Mouse (Mus musculus): ENCODE measurements around the gene Actr6. TPM values are rescaled to one million over a fixed set of nuclear protein-coding genes. Genes with fewer than 3 reads are reported as not detected.
"Not testable (repeated sequence)": the region's sequence is repeated elsewhere in the genome, so short reads cannot be mapped to it uniquely, and the experiment has no call there.

The Actr6 gene
- polyA plus RNA-seq, 1 experiment from 2014 or later, result 26.8 TPM

GRCm38 (mm10) chr10:89696270-89696669 lies 35.8 kb downstream of the Actr6 start:
- 53% methylated on average over 2 of the region's 2 CpGs for WGBS

GRCm38 (mm10) chr10:89695194-89695911 lies 36.7 kb downstream of the Actr6 start:
- no peak for ATAC-seq (replicated peaks; ENCODE audit: insufficient number of reproducible peaks, insufficient read depth, low FRiP score, low read depth)
- H3K4me3 ChIP-seq, result no peak overlapping the region
- no peak overlapping the region for H3K9ac ChIP-seq
- H3K27ac ChIP-seq, result no peak overlapping the region
- H3K9me3 ChIP-seq (replicated peaks), result no peaks in the 10 kb centered on the region
- H3K4me1 ChIP-seq (replicated peaks), result no peaks in the 10 kb centered on the region
- H3K4me2 ChIP-seq, result no peak overlapping the region; the same call in 1 of the 2 replicates
- H3K36me3 ChIP-seq, result no peaks in the 10 kb centered on the region
- 66% methylated on average over 20 of the region's 20 CpGs for whole genome bisulfite sequencing
- H3K27me3 ChIP-seq, result no peaks in the 10 kb centered on the region

More at GRCm38 (mm10) chr10:89696270-89696669, 35.8 kb downstream of the Actr6 start:
- not testable (repeated sequence) for H3K9me3 ChIP-seq (replicated peaks); H3K4me1 ChIP-seq (replicated peaks); H3K4me3 ChIP-seq; H3K27ac ChIP-seq; H3K36me3 ChIP-seq; H3K27me3 ChIP-seq; H3K4me2 ChIP-seq; ATAC-seq (replicated peaks; ENCODE audit: insufficient number of reproducible peaks, insufficient read depth, low FRiP score, low read depth); H3K9ac ChIP-seq

GRCm38 (mm10) chr10:89690021-89690420 lies 42.1 kb downstream of the Actr6 start:
- Histone ChIP-seq H3K4me3 (no peak overlapping the region), H3K9me3 (replicated peaks) (no peaks in the 10 kb centered on the region), H3K27ac (no peak overlapping the region), H3K36me3 (no peaks in the 10 kb centered on the region), H3K4me1 (replicated peaks) (peaks cover 7% of the 10 kb centered on the region), H3K27me3 (no peaks in the 10 kb centered on the region), H3K9ac (no peak overlapping the region), H3K4me2 (no peak overlapping the region)
- no peak for ATAC-seq (replicated peaks; ENCODE audit: insufficient number of reproducible peaks, insufficient read depth, low FRiP score, low read depth)
- 53% methylated on average over 8 of the region's 8 CpGs for WGBS

- WGBS, result 75% methylated on average over 2 of the region's 2 CpGs
- no peak for ATAC-seq (replicated peaks; ENCODE audit: insufficient number of reproducible peaks, insufficient read depth, low FRiP score, low read depth)
- no peak overlapping the region for H3K27ac ChIP-seq
Observed at GRCm38 (mm10) chr10:89687455-89687854, 44.6 kb downstream of the Actr6 start.

GRCm38 (mm10) chr10:89686139-89686808 lies 45.8 kb downstream of the Actr6 start, which contains the start of gene Scyl2:
Gene Scyl2 (minus strand): TSS chr10:89686285.
- peak within 1 kb of the TSS; percentile 88 for H3K4me3 ChIP-seq
- ATAC-seq (replicated peaks; ENCODE audit: insufficient number of reproducible peaks, insufficient read depth, low FRiP score, low read depth), result peak; percentile 98
- peak within 1 kb of the TSS; percentile 85 for H3K9ac ChIP-seq
- 4% methylated on average over 29 of the region's 31 CpGs for WGBS
- peak within 1 kb of the TSS; percentile 61 for H3K27ac ChIP-seq
- no peaks in the 10 kb centered on the region for H3K27me3 ChIP-seq
- H3K9me3 ChIP-seq (replicated peaks), result no peaks in the 10 kb centered on the region
- peaks cover 9% of the 10 kb centered on the region for H3K4me1 ChIP-seq (replicated peaks)
- H3K36me3 ChIP-seq, result no peaks in the 10 kb centered on the region
- H3K4me2 ChIP-seq, result peak within 1 kb of the TSS; percentile 78

More at GRCm38 (mm10) chr10:89687455-89687854, 44.6 kb downstream of the Actr6 start:
- H3K36me3 ChIP-seq, result no peaks in the 10 kb centered on the region
- no peaks in the 10 kb centered on the region for H3K27me3 ChIP-seq
- no peak overlapping the region for H3K4me2 ChIP-seq
- no peaks in the 10 kb centered on the region for H3K9me3 ChIP-seq (replicated peaks)
- H3K4me3 ChIP-seq, result no peak overlapping the region
- no peak overlapping the region for H3K9ac ChIP-seq
- peaks cover 9% of the 10 kb centered on the region for H3K4me1 ChIP-seq (replicated peaks)

DNA sequence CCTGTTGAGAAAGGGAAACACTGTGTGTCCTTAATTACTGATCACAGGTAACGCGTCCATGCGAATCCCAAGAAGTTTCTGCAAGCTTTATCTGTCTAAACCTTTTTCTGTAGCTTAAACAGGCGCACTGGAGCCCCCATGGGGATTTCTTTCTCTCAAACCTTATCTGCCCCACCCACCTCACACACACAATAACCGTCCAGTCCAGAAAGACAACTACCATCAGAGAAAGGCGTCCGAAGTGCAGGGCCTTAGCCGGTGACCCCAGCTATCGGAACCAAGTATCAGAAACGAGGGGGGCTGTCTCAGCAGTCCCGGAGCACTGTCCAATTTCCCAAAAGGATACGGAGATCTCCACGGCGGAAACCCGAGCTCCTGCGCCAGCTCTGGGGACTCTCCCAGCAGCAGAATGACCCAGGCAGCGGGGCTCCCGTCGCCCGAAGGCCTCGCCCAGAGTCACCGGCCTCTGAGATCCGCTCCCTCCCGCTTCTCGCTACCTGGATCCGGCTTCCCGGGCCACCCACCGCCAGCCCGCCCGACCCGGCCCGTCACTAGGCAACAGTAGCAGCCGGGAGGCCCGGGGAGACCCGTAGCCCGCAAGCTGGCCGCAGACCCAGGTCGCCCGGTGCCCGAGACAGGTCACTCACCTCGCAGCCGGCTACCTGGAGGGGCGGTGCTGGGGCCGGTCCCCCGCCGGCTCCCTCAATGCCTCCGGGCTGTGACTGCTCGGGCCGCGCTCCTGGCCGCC lies 46.5 kb downstream of the Actr6 start:
- peak overlapping the region; percentile 78 for H3K4me2 ChIP-seq
- peaks cover 9% of the 10 kb centered on the region for H3K4me1 ChIP-seq (replicated peaks)
- H3K36me3 ChIP-seq, result no peaks in the 10 kb centered on the region
- no peaks in the 10 kb centered on the region for H3K9me3 ChIP-seq (replicated peaks)
- no peak; the same call in none of the 2 replicates for ATAC-seq (replicated peaks; ENCODE audit: insufficient number of reproducible peaks, insufficient read depth, low FRiP score, low read depth)
- H3K9ac ChIP-seq, result peak overlapping the region; percentile 85
- WGBS, result under 1% methylated on average over 51 of the region's 51 CpGs
- no peaks in the 10 kb centered on the region for H3K27me3 ChIP-seq
- peak overlapping the region; percentile 88 for H3K4me3 ChIP-seq
- H3K27ac ChIP-seq, result peak overlapping the region; percentile 61

DNA sequence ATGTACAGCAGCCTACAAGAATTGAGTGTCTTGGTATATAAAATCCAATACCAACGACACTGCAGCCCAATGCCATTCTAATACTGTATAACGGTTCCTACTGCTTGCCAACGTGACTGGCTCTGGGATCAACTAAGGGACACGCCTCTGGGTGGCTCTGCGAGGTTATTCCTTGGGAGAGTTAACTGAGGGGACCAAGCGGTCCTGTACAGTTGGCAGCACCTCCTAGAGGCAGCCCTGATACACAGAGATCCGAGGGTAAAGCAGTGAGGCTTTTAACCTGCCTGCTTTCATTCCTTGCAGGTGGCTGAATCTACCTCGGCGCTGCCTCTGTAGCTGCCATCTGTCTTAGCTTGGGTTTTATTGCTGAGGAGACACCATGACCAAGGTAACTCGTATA lies 49.1 kb downstream of the Actr6 start:
- 84% methylated on average over 10 of the region's 10 CpGs for WGBS
- no peaks in the 10 kb centered on the region for H3K9me3 ChIP-seq (replicated peaks)
- no peaks in the 10 kb centered on the region for H3K36me3 ChIP-seq
- no peak overlapping the region for H3K27ac ChIP-seq
- ATAC-seq (replicated peaks; ENCODE audit: insufficient number of reproducible peaks, insufficient read depth, low FRiP score, low read depth), result no peak
- no peak overlapping the region for H3K9ac ChIP-seq
- no peak overlapping the region for H3K4me2 ChIP-seq
- H3K4me3 ChIP-seq, result no peak overlapping the region
- no peaks in the 10 kb centered on the region for H3K27me3 ChIP-seq
- H3K4me1 ChIP-seq (replicated peaks), result peaks cover 9% of the 10 kb centered on the region

GRCm38 (mm10) chr10:89682157-89682556 lies 49.9 kb downstream of the Actr6 start:
- no peak overlapping the region for H3K27ac ChIP-seq
- H3K9me3 ChIP-seq (replicated peaks), result no peaks in the 10 kb centered on the region
- no peaks in the 10 kb centered on the region for H3K36me3 ChIP-seq
- H3K4me1 ChIP-seq (replicated peaks), result peaks cover 9% of the 10 kb centered on the region
- H3K9ac ChIP-seq, result no peak overlapping the region
- H3K27me3 ChIP-seq, result no peaks in the 10 kb centered on the region
- WGBS, result 55% methylated on average over 1 of the region's 1 CpGs
- no peak overlapping the region for H3K4me3 ChIP-seq
- H3K4me2 ChIP-seq, result no peak overlapping the region
- no peak for ATAC-seq (replicated peaks; ENCODE audit: insufficient number of reproducible peaks, insufficient read depth, low FRiP score, low read depth)

GRCm38 (mm10) chr10:89681706-89682105 lies 50.4 kb downstream of the Actr6 start:
- Histone ChIP-seq H3K36me3 (no peaks in the 10 kb centered on the region), H3K27ac (no peak overlapping the region), H3K4me1 (replicated peaks) (peaks cover 9% of the 10 kb centered on the region), H3K4me3 (no peak overlapping the region), H3K27me3 (no peaks in the 10 kb centered on the region), H3K4me2 (no peak overlapping the region), H3K9me3 (replicated peaks) (no peaks in the 10 kb centered on the region), H3K9ac (no peak overlapping the region)
- WGBS, result 83% methylated on average over 4 of the region's 4 CpGs
- no peak for ATAC-seq (replicated peaks; ENCODE audit: insufficient number of reproducible peaks, insufficient read depth, low FRiP score, low read depth)

- Histone ChIP-seq H3K27ac (no peak overlapping the region), H3K4me1 (replicated peaks) (peaks cover 5% of the 10 kb centered on the region), H3K9ac (no peak overlapping the region), H3K4me2 (no peak overlapping the region), H3K36me3 (no peaks in the 10 kb centered on the region), H3K9me3 (replicated peaks) (no peaks in the 10 kb centered on the region), H3K27me3 (no peaks in the 10 kb centered on the region), H3K4me3 (no peak overlapping the region)
- 79% methylated on average over 3 of the region's 3 CpGs for WGBS
- no peak for ATAC-seq (replicated peaks; ENCODE audit: insufficient number of reproducible peaks, insufficient read depth, low FRiP score, low read depth)
Observed at GRCm38 (mm10) chr10:89680517-89680916, 51.6 kb downstream of the Actr6 start.

GRCm38 (mm10) chr10:89679448-89679847 lies 52.6 kb downstream of the Actr6 start:
- Histone ChIP-seq H3K4me2 (no peak overlapping the region), H3K4me1 (replicated peaks) (no peaks in the 10 kb centered on the region), H3K27me3 (no peaks in the 10 kb centered on the region), H3K36me3 (no peaks in the 10 kb centered on the region), H3K9ac (no peak overlapping the region), H3K4me3 (no peak overlapping the region), H3K9me3 (replicated peaks) (no peaks in the 10 kb centered on the region), H3K27ac (no peak overlapping the region)
- no peak for ATAC-seq (replicated peaks; ENCODE audit: insufficient number of reproducible peaks, insufficient read depth, low FRiP score, low read depth)
- WGBS, result 78% methylated on average over 1 of the region's 1 CpGs

Data from heart, embryonic 15.5 days (tissue).